Mouse (Mus musculus) megakaryocyte, embryonic 14.5 days (primary cell): ENCODE results near the gene Krt36. TPM values are rescaled to one million over a fixed set of nuclear protein-coding genes. Genes with fewer than 3 reads are reported as not detected.

Source experiments
- H3K27me3 ChIP-seq: replicated peaks from 2 replicates; pipeline ENCODE3; 2012; ENCODE audit warnings: inconsistent platforms
- H3K36me3 ChIP-seq: replicated peaks from 2 replicates; pipeline ENCODE3; 2012; ENCODE audit warnings: low read length, inconsistent platforms, mixed read lengths
- H3K4me1 ChIP-seq: 2 replicates; pipeline ENCODE4 v1.6.1; 2012; ENCODE audit warnings: inconsistent platforms
- H3K4me3 ChIP-seq: replicated peaks from 2 replicates; pipeline ENCODE3; 2012; ENCODE audit warnings: moderate library complexity, mild to moderate bottlenecking, inconsistent platforms
- H3K9me3 ChIP-seq: 2 replicates; pipeline ENCODE4 v1.6.1; 2012; ENCODE audit warnings: inconsistent platforms
- FLI1 ChIP-seq: IDR thresholded peaks from 2 replicates; pipeline ENCODE4 v1.6.1; 2012; ENCODE audit warnings: low read length, inconsistent platforms, mixed read lengths
- GATA1 ChIP-seq: IDR thresholded peaks from 3 replicates; pipeline ENCODE4 v1.6.1; 2012; ENCODE audit warnings: mixed read lengths, low read length, inconsistent platforms, borderline replicate concordance
- polyA plus RNA-seq: library from polyadenylated mRNA; stranded (reverse); fragments of >175 nt; gene quantifications from 2 replicates; pipeline ENCODE4 v1.2.3, GENCODE M21; 2012; ENCODE audit warnings: low replicate concordance; ENCODE audit not compliant: insufficient read depth

Krt36 gene
- polyA plus RNA-seq, 1 experiment, result not detected

DNA sequence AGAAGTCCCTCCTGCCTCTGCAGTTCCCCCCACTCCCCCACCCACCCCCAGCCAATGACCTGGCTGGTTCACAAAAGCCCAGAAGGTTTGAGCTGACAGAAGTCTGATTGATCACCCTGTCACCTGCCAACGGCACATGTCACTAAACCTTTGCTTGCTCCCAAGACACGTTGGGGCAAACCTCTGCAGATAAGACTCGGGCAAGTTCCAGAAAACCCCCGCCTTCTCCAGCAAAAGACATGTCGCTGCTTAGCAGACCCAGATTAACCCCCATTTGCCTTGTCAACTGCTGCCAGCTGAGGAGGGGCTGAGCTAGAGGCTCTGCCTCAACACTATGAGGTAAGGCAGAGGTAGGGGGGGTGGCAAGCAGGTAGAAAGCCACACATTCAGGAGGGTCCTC lies 31.1 kb upstream of the Krt36 start:
- peaks cover 22% of the 10 kb centered on the region for H3K27me3 ChIP-seq
- no peaks in the 10 kb centered on the region for H3K4me1 ChIP-seq
- no peak overlapping the region for H3K4me3 ChIP-seq
- TF ChIP-seq FLI1, result no peak
- TF ChIP-seq GATA1, result no peak
- no peaks in the 10 kb centered on the region for H3K36me3 ChIP-seq
- no peaks in the 10 kb centered on the region for H3K9me3 ChIP-seq

- H3K27me3 ChIP-seq, result peaks cover 21% of the 10 kb centered on the region
- no peaks in the 10 kb centered on the region for H3K9me3 ChIP-seq
- TF ChIP-seq GATA1, result no peak
- no peak for TF ChIP-seq FLI1
- no peak within 1 kb of the TSS for H3K4me3 ChIP-seq
- no peaks in the 10 kb centered on the region for H3K36me3 ChIP-seq
- H3K4me1 ChIP-seq, result no peaks in the 10 kb centered on the region
Measured at GRCm38 (mm10) chr11:100135731-100136130, 30.3 kb upstream of the Krt36 start, which contains the start of gene Krt15. TSS of gene Krt15 (minus strand) at chr11:100135928.

- no peaks in the 10 kb centered on the region for H3K9me3 ChIP-seq
- no peaks in the 10 kb centered on the region for H3K4me1 ChIP-seq
- TF ChIP-seq GATA1 (no peak), FLI1 (no peak)
- H3K4me3 ChIP-seq, result no peak overlapping the region
- no peaks in the 10 kb centered on the region for H3K36me3 ChIP-seq
- no peaks in the 10 kb centered on the region for H3K27me3 ChIP-seq
Measured at GRCm38 (mm10) chr11:100124901-100125300, 19.5 kb upstream of the Krt36 start.

DNA sequence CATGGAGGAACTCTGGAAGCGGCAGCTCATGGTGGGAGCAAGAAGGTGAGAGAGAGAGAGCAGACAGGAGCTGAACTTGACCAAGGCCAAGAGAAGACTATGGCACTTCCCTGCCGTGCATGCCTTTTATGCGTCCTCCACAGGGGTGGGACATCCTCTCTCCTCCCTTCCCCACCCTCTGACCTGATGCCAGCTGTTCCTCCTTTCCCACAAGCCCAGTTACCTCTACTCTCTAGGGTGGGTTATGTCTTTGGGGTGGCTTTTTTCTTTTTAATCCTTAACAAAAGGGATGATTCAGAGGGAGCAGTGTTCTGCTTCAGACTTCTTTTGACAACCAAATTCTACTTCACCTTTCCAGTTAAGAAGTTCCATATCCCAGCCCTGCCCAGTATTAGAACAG lies 16.0 kb upstream of the Krt36 start, which contains the start of gene Krt13:
TSS of gene Krt13 (minus strand) at position 101 of the 400 bp plus-strand sequence.
- Histone ChIP-seq H3K27me3 (peaks cover 4% of the 10 kb centered on the region), H3K9me3 (no peaks in the 10 kb centered on the region), H3K4me1 (no peaks in the 10 kb centered on the region), H3K36me3 (no peaks in the 10 kb centered on the region), H3K4me3 (no peak within 1 kb of the TSS)
- TF ChIP-seq GATA1 (no peak), FLI1 (no peak)

DNA sequence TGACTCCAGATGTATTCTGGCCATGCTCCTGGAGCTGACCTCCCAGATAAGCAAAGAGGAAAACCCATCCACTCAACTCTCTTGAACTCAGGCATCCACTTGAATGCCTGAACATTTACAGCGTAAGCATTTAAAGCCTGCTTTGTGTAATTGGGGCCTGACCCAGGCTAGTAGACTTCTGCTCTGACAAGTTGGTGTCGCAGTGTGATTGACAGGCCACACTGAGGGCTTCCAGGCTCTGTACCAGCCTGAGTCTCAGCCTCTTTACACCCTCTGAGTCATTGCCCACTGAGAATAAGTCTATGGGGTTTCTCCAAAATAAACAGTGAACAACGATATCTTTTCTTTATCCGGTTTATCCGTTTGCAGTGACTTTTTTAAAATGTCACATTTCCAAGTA lies 14.9 kb upstream of the Krt36 start:
- H3K4me1 ChIP-seq, result no peaks in the 10 kb centered on the region
- H3K4me3 ChIP-seq, result no peak overlapping the region
- H3K27me3 ChIP-seq, result peaks cover 5% of the 10 kb centered on the region
- no peaks in the 10 kb centered on the region for H3K9me3 ChIP-seq
- no peaks in the 10 kb centered on the region for H3K36me3 ChIP-seq
- no peak for TF ChIP-seq GATA1
- TF ChIP-seq FLI1, result no peak

- Histone ChIP-seq H3K4me3 (no peak overlapping the region), H3K27me3 (peaks cover 3% of the 10 kb centered on the region), H3K4me1 (no peaks in the 10 kb centered on the region), H3K36me3 (no peaks in the 10 kb centered on the region), H3K9me3 (no peaks in the 10 kb centered on the region)
- TF ChIP-seq FLI1, result no peak
Measured at GRCm38 (mm10) chr11:100113742-100114029, 8.3 kb upstream of the Krt36 start.

GRCm38 (mm10) chr11:100112935-100113741 lies 7.7 kb upstream of the Krt36 start:
- no peaks in the 10 kb centered on the region for H3K9me3 ChIP-seq

GRCm38 (mm10) chr11:100102693-100103429 lies 2.6 kb downstream of the Krt36 start:
- Histone ChIP-seq H3K4me3 (no peak overlapping the region), H3K4me1 (no peaks in the 10 kb centered on the region), H3K36me3 (no peaks in the 10 kb centered on the region), H3K27me3 (no peaks in the 10 kb centered on the region), H3K9me3 (no peaks in the 10 kb centered on the region)
- TF ChIP-seq GATA1 (no peak), FLI1 (no peak)

More at GRCm38 (mm10) chr11:100112935-100113741, 7.7 kb upstream of the Krt36 start:
- Histone ChIP-seq H3K4me1 (no peaks in the 10 kb centered on the region), H3K36me3 (no peaks in the 10 kb centered on the region), H3K4me3 (no peak overlapping the region), H3K27me3 (peaks cover 2% of the 10 kb centered on the region)
- TF ChIP-seq GATA1, result no peak
- no peak for TF ChIP-seq FLI1

DNA sequence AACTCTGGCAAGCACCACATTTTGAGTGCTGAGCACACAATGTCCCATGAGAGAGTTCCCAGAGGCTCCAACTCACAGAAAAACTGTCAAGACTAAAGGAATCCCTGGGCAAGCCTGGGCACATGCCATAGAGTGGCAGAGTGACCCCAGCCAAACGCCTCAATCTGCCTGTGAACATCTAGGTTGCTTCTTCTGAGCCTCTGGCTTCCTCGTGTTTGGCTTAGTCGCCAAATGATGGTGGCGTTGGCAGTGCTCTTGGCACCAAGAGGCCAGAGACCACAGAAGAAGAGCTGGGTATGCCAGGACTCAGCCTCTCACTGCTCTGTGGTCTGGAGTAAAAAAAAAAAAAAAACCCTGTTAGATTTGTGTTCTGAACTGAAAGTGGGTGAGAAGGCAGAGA lies 5.0 kb downstream of the Krt36 start:
- Histone ChIP-seq H3K4me1 (no peaks in the 10 kb centered on the region), H3K4me3 (no peak overlapping the region), H3K9me3 (no peaks in the 10 kb centered on the region), H3K36me3 (no peaks in the 10 kb centered on the region), H3K27me3 (no peaks in the 10 kb centered on the region)
- no peak for TF ChIP-seq FLI1
- no peak for TF ChIP-seq GATA1

- no peaks in the 10 kb centered on the region for H3K9me3 ChIP-seq
- TF ChIP-seq GATA1, result no peak
- no peak for TF ChIP-seq FLI1
- H3K4me3 ChIP-seq, result no peak overlapping the region
- H3K4me1 ChIP-seq, result no peaks in the 10 kb centered on the region
- H3K36me3 ChIP-seq, result no peaks in the 10 kb centered on the region
- H3K27me3 ChIP-seq, result peaks cover 1% of the 10 kb centered on the region
Measured at GRCm38 (mm10) chr11:100097819-100098218, 7.6 kb downstream of the Krt36 start.
